Mouse (Mus musculus) CH12.LX (cell line): ENCODE results near the gene Washc3. TPM values are rescaled to one million over a fixed set of nuclear protein-coding genes. Genes with fewer than 3 reads are reported as not detected.
A peak's percentile ranks its signal among the peaks of the same experiment; 100 is the strongest.

Source experiments
- DNase-seq: peaks from one replicate; pipeline ENCODE4 v3.0.0-alpha.2; 2013; ENCODE audit errors: extremely low read depth
- H3K27ac ChIP-seq: 2 replicates; pipeline ENCODE4 v1.5.1; 2012; ENCODE audit warnings: low read depth, mild to moderate bottlenecking, control low read depth, moderate library complexity; ENCODE audit not compliant: insufficient read depth
- H3K27me3 ChIP-seq: replicated peaks from 2 replicates; pipeline ENCODE3; 2012; ENCODE audit warnings: inconsistent platforms
- H3K36me3 ChIP-seq, 2 experiments: replicated peaks in 1 of 2; 2 replicates each; pipeline versions ENCODE3 to v1.6.1; 2012; ENCODE audit warnings: inconsistent platforms in 1 of 2, low read length in 1 of 2, mild to moderate bottlenecking in 1 of 2, mixed read lengths in 1 of 2, moderate library complexity in 1 of 2; ENCODE audit not compliant: control insufficient read depth in 1 of 2, insufficient read depth in 1 of 2
- H3K4me1 ChIP-seq, 2 experiments: 2 replicates each; pipeline ENCODE4 v1.6.1; 2012; ENCODE audit warnings: inconsistent platforms in 1 of 2, moderate library complexity in 1 of 2; ENCODE audit not compliant: insufficient read depth in 2 of 2, control insufficient read depth in 1 of 2
- H3K4me2 ChIP-seq: 2 replicates; pipeline ENCODE4 v1.6.1; 2012; ENCODE audit warnings: low read depth, mild to moderate bottlenecking, control low read depth; ENCODE audit not compliant: poor library complexity, insufficient read depth, severe bottlenecking
- H3K4me3 ChIP-seq, 3 experiments: fragments of 150-350 bp in 1 of 3; sonication (generic) in 1 of 3; replicated peaks in 1 of 3; 2 replicates each; pipeline versions ENCODE3 to v1.5.1; 2011 to 2012; ENCODE audit warnings: low read depth in 2 of 3, low read length in 2 of 3, mild to moderate bottlenecking in 2 of 3, moderate library complexity in 2 of 3, control low read depth in 1 of 3, improper control_type of control experiment in 1 of 3, inconsistent platforms in 1 of 3, mixed read lengths in 1 of 3; ENCODE audit not compliant: poor library complexity in 1 of 3
- H3K79me2 ChIP-seq: replicated peaks from 2 replicates; pipeline ENCODE4 v1.6.1; 2012; ENCODE audit warnings: mild to moderate bottlenecking, moderate library complexity; ENCODE audit not compliant: control insufficient read depth, poor library complexity, insufficient read depth, severe bottlenecking; ENCODE audit errors: extremely low read depth
- H3K9ac ChIP-seq: 2 replicates; pipeline ENCODE4 v1.6.1; 2012; ENCODE audit warnings: low read depth, mild to moderate bottlenecking, control low read depth, moderate library complexity; ENCODE audit not compliant: insufficient read depth
- H3K9me3 ChIP-seq: replicated peaks from 2 replicates; pipeline ENCODE3; 2012; ENCODE audit warnings: low read length, inconsistent platforms, mixed read lengths
- BHLHE40 ChIP-seq: IDR thresholded peaks from 2 replicates; pipeline ENCODE4 v1.6.1; 2011; ENCODE audit warnings: mild to moderate bottlenecking, low read depth, low read length, improper control_type of control experiment
- CHD1 ChIP-seq: IDR thresholded peaks from 2 replicates; pipeline ENCODE4 v1.6.1; 2012; ENCODE audit warnings: low read depth, low read length, improper control_type of control experiment, inconsistent platforms
- CHD2 ChIP-seq: IDR thresholded peaks from 2 replicates; pipeline ENCODE4 v1.6.1; 2011; ENCODE audit warnings: low read length, improper control_type of control experiment
- CTCF ChIP-seq, 2 experiments: IDR thresholded peaks in 1 of 2; conservative IDR thresholded peaks in 1 of 2; 2 replicates each; pipeline ENCODE4 v1.5.1; 2011 to 2012; ENCODE audit warnings: low read depth in 2 of 2, low read length in 2 of 2, improper control_type of control experiment in 1 of 2, inconsistent platforms in 1 of 2, mild to moderate bottlenecking in 1 of 2, moderate library complexity in 1 of 2
- ELF1 ChIP-seq: IDR thresholded peaks from 2 replicates; pipeline ENCODE4 v1.6.1; 2014; ENCODE audit warnings: low read depth, mild to moderate bottlenecking, inconsistent platforms, low read length, improper control_type of control experiment
- EP300 ChIP-seq: IDR thresholded peaks from 2 replicates; pipeline ENCODE4 v1.6.1; 2011; ENCODE audit warnings: low read length, improper control_type of control experiment
- ETS1 ChIP-seq: conservative IDR thresholded peaks from 2 replicates; pipeline ENCODE4 v1.6.1; 2012; ENCODE audit warnings: low read depth, mild to moderate bottlenecking, inconsistent platforms, low read length, improper control_type of control experiment, moderate library complexity
- GABPA ChIP-seq: IDR thresholded peaks from 2 replicates; pipeline ENCODE4 v1.6.1; 2012; ENCODE audit warnings: low read depth, low read length, improper control_type of control experiment, inconsistent platforms; ENCODE audit not compliant: insufficient replicate concordance
- HCFC1 ChIP-seq: IDR thresholded peaks from 2 replicates; pipeline ENCODE4 v1.6.1; 2012; ENCODE audit warnings: low read depth, mild to moderate bottlenecking, inconsistent platforms, low read length, improper control_type of control experiment
- IRF4 ChIP-seq: IDR thresholded peaks from 2 replicates; pipeline ENCODE4 v1.6.1; 2014; ENCODE audit warnings: low read depth, mild to moderate bottlenecking, inconsistent platforms, low read length, improper control_type of control experiment
- JUN ChIP-seq: IDR thresholded peaks from 2 replicates; pipeline ENCODE4 v1.6.1; 2011; ENCODE audit warnings: low read depth, mild to moderate bottlenecking, low read length, improper control_type of control experiment, moderate library complexity; ENCODE audit not compliant: insufficient read depth
- JUND ChIP-seq: conservative IDR thresholded peaks from 2 replicates; pipeline ENCODE4 v1.6.1; 2011; ENCODE audit warnings: low read depth, low read length, improper control_type of control experiment
- KAT2A ChIP-seq: IDR thresholded peaks from 2 replicates; pipeline ENCODE4 v1.6.1; 2012; ENCODE audit warnings: low read length, improper control_type of control experiment, inconsistent platforms; ENCODE audit not compliant: insufficient replicate concordance
- MAX ChIP-seq: IDR thresholded peaks from 2 replicates; pipeline ENCODE4 v1.6.1; 2011; ENCODE audit warnings: low read length, improper control_type of control experiment
- MAZ ChIP-seq: IDR thresholded peaks from 2 replicates; pipeline ENCODE4 v1.6.1; 2012; ENCODE audit warnings: low read depth, mild to moderate bottlenecking, inconsistent platforms, low read length, improper control_type of control experiment, moderate library complexity
- MEF2A ChIP-seq: IDR thresholded peaks from 2 replicates; pipeline ENCODE4 v1.6.1; 2014; ENCODE audit warnings: low read depth, mild to moderate bottlenecking, inconsistent platforms, low read length, improper control_type of control experiment, borderline replicate concordance
- MXI1 ChIP-seq: IDR thresholded peaks from 2 replicates; pipeline ENCODE4 v1.6.1; 2011; ENCODE audit warnings: mild to moderate bottlenecking, low read depth, low read length, improper control_type of control experiment
- MYC ChIP-seq: IDR thresholded peaks from 2 replicates; pipeline ENCODE4 v1.6.1; 2011; ENCODE audit warnings: low read depth, mild to moderate bottlenecking, improper control_type of control experiment, low read length
- NELFE ChIP-seq: IDR thresholded peaks from 2 replicates; pipeline ENCODE4 v1.6.1; 2011; ENCODE audit warnings: low read depth, low read length, improper control_type of control experiment
- PAX5 ChIP-seq: IDR thresholded peaks from 2 replicates; pipeline ENCODE4 v1.6.1; 2012; ENCODE audit warnings: low read length, inconsistent platforms, mixed read lengths
- POLR2A ChIP-seq: IDR thresholded peaks from 2 replicates; pipeline ENCODE4 v1.6.1; 2011; ENCODE audit warnings: low read depth, mild to moderate bottlenecking, improper control_type of control experiment, low read length
- RCOR1 ChIP-seq: conservative IDR thresholded peaks from 2 replicates; pipeline ENCODE4 v1.6.1; 2012; ENCODE audit warnings: low read depth, mild to moderate bottlenecking, inconsistent platforms, low read length, improper control_type of control experiment
- SIN3A ChIP-seq: IDR thresholded peaks from 2 replicates; pipeline ENCODE4 v1.6.1; 2012; ENCODE audit warnings: low read length, improper control_type of control experiment, inconsistent platforms
- SMC3 ChIP-seq: IDR thresholded peaks from 2 replicates; pipeline ENCODE4 v1.6.1; 2011; ENCODE audit warnings: low read depth, low read length, improper control_type of control experiment
- TBP ChIP-seq: conservative IDR thresholded peaks from 2 replicates; pipeline ENCODE4 v1.6.1; 2011; ENCODE audit warnings: low read depth, low read length, improper control_type of control experiment
- TCF12 ChIP-seq: IDR thresholded peaks from 2 replicates; pipeline ENCODE4 v1.6.1; 2014; ENCODE audit warnings: low read depth, mild to moderate bottlenecking, inconsistent platforms, low read length, improper control_type of control experiment
- USF1 ChIP-seq: IDR thresholded peaks from 2 replicates; pipeline ENCODE4 v1.6.1; 2014; ENCODE audit warnings: low read depth, mild to moderate bottlenecking, inconsistent platforms, low read length, improper control_type of control experiment
- USF2 ChIP-seq: conservative IDR thresholded peaks from 2 replicates; pipeline ENCODE4 v1.6.1; 2011; ENCODE audit warnings: low read depth, low read length, improper control_type of control experiment
- ZC3H11A ChIP-seq: IDR thresholded peaks from 2 replicates; pipeline ENCODE4 v1.6.1; 2012; ENCODE audit warnings: low read depth, mild to moderate bottlenecking, inconsistent platforms, low read length, improper control_type of control experiment
- ZKSCAN1 ChIP-seq: IDR thresholded peaks from 2 replicates; pipeline ENCODE4 v1.6.1; 2012; ENCODE audit warnings: low read depth, inconsistent platforms, low read length, improper control_type of control experiment, borderline replicate concordance
- ZMIZ1 ChIP-seq: IDR thresholded peaks from 2 replicates; pipeline ENCODE4 v1.6.1; 2012; ENCODE audit warnings: low read depth, mild to moderate bottlenecking, inconsistent platforms, low read length, improper control_type of control experiment
- ZNF384 ChIP-seq: IDR thresholded peaks from 2 replicates; pipeline ENCODE4 v1.6.1; 2012; ENCODE audit warnings: low read depth, low read length, improper control_type of control experiment, inconsistent platforms
- dilution Hi-C: fragments of 300-500 bp; cut with MboI; formaldehyde crosslinking; loops from 2 replicates; pipeline ENCODE4 v1.14.3; 2020; ENCODE audit warnings: low sequenced_read_pairs; ENCODE audit not compliant: extremely low pct_unique_long_range_greater_than_20kb, extremely low pct_ligation_motif_present
- in situ Hi-C: fragments of 300-500 bp; cut with MboI; formaldehyde crosslinking; loops from 3 replicates; pipeline ENCODE4 v1.14.3; 2019; ENCODE audit warnings: low sequenced_read_pairs, low pct_ligation_motif_present, low pct_unique_long_range_greater_than_20kb, mixed read lengths
- polyA plus RNA-seq: library from polyadenylated mRNA; unstranded; fragments of >175 nt; gene quantifications from 2 replicates; pipeline ENCODE4 v1.2.1, GENCODE M21; 2012; ENCODE audit warnings: low read depth; ENCODE audit not compliant: insufficient read length
- total RNA-seq, 2 experiments: library from RNA; depleted of rRNA; stranded (reverse); fragments of 300-350 nt in 1 of 2; fragments of >200 nt in 1 of 2; gene quantifications; 2 replicates each; pipeline ENCODE4 v1.2.3; 2012 to 2014

The Washc3 gene
- total RNA-seq (2012; rRNA removed): 59.3 and 65.4 TPM in 2 replicates
- 129 and 134 TPM in 2 replicates for total RNA-seq (2014; rRNA removed)
- polyA plus RNA-seq: 67.8 and 71.8 TPM in 2 replicates

DNA sequence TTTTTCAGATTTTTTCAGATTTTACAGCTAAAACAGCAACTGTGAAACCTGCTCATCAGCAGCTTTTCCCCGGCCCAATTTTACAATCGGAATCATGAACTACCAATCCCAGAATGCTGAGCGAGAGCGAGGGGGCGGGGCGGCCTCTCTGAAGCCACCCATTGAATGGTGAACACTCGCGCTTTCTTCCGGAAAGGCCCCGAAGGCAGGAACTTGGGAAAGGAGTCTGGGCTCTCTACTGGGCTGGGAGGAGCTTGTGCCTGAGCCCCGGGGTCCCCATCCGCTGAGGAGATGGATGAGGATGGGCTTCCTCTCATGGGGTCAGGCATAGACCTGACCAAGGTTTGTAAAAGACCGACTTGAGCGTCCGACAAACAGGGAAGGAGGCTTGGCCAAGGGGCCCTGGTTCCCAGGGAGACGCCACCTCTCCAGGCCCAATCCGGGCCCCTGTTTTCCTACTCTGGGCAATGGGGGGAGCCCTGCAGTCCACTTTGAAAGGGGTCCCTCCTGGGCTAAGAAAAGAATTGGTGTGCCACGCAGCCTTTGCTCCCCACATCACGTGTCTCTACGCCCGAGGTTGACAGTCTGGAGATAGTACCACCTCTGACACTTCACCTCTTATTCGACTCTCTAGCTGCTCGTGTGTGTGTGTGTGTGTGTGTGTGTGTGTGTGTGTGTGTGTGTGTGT, at the start of gene Washc3:
TSS of gene Washc3 (plus strand) at position 143 of the 688 bp plus-strand sequence.
- H3K9me3 ChIP-seq: no peaks in the 10 kb centered on the region
- in situ Hi-C loops: no loop called here

GRCm38 (mm10) chr10:88151658-88152057, 49.2 kb upstream of the Washc3 start:
- H3K9ac ChIP-seq: no peak overlapping the region
- H3K4me3 ChIP-seq: no peak overlapping the region
- peaks cover 50 to 74% of the 10 kb centered on the region in 2 experiments for H3K36me3 ChIP-seq

More for the DNA sequence above, at the start of gene Washc3:
- Histone ChIP-seq H3K27me3 (no peaks in the 10 kb centered on the region), H3K4me1 (peaks cover 2 to 17% of the 10 kb centered on the region in 2 experiments; a peak in 2 of 4 replicates), H3K27ac (peak within 1 kb of the TSS; percentile 23; the same call in 1 of the 2 replicates), H3K9ac (peak within 1 kb of the TSS; percentile 87), H3K36me3 (peaks cover 11 to 29% of the 10 kb centered on the region in 2 experiments), H3K79me2 (0 out of 2 replicates have a peak, but pooled peaks cover 3% of the 10 kb centered on the region), H3K4me3 (peak within 1 kb of the TSS; percentile 78 to 84 (median 80)), H3K4me2 (peak within 1 kb of the TSS; percentile 89)
- DNase-seq: peak; percentile 92
- TF ChIP-seq HCFC1 (peak; percentile 93), NELFE (peak; percentile 85), ZMIZ1 (peak; percentile 52), SMC3 (no peak), ETS1 (no peak), CHD1 (no peak), USF1 (no peak; the same call in 1 of the 2 replicates), MEF2A (no peak), POLR2A (peak; percentile 90), BHLHE40 (no peak; the same call in 1 of the 2 replicates), KAT2A (peak; percentile 83; the same call in 1 of the 2 replicates), ZC3H11A (no peak), MXI1 (peak; percentile 73; the same call in 1 of the 2 replicates), RCOR1 (no peak), CTCF (conservative IDR thresholded peaks at IDR 0.05 in 1 of 2, IDR thresholded peaks at IDR 0.05 in 1 of 2; ENCODE audit: low read depth in 2 of 2, low read length in 2 of 2) (no peak), ZKSCAN1 (no peak), GABPA (no peak; the same call in 1 of the 2 replicates), TCF12 (peak; percentile 68), MYC (no peak), SIN3A (peak; percentile 55), MAZ (peak; percentile 30; the same call in 1 of the 2 replicates), PAX5 (no peak), JUN (no peak), ELF1 (peak; percentile 94), TBP (peak; percentile 70; the same call in 1 of the 2 replicates), USF2 (no peak), EP300 (no peak), IRF4 (no peak), CHD2 (peak; percentile 90), MAX (no peak)
- dilution Hi-C loops: no loop called here

More at GRCm38 (mm10) chr10:88151658-88152057, 49.2 kb upstream of the Washc3 start:
- no peaks in the 10 kb centered on the region for H3K9me3 ChIP-seq
- TF ChIP-seq CHD2 (no peak), SMC3 (no peak), HCFC1 (no peak), MAZ (no peak), ZNF384 (no peak), TBP (no peak), CHD1 (no peak), JUN (no peak), GABPA (no peak), ZKSCAN1 (no peak), PAX5 (no peak), SIN3A (no peak), KAT2A (no peak), JUND (no peak)
- TF ChIP-seq, all 38 proteins: peak for 0
- no peak overlapping the region for H3K4me2 ChIP-seq
- peaks cover 9% of the 10 kb centered on the region for H3K79me2 ChIP-seq
- H3K27ac ChIP-seq: no peak overlapping the region
- H3K4me1 ChIP-seq: peaks cover 2 to 11% of the 10 kb centered on the region in 2 experiments; a peak in 3 of 4 replicates
- no peak for DNase-seq
- in situ Hi-C loops (no loop called here), dilution Hi-C loops (no loop called here)
- H3K27me3 ChIP-seq: no peaks in the 10 kb centered on the region
